Mouse (Mus musculus) erythroblast, embryonic 14.5 days (primary cell): ENCODE measurements around the gene Zfand3.

Source experiments
- GATA1 ChIP-seq: IDR thresholded peaks from 2 replicates; pipeline ENCODE4 v1.6.1; 2012; ENCODE audit warnings: low read length, inconsistent platforms, mixed read lengths
- TAL1 ChIP-seq: IDR thresholded peaks from 3 replicates; pipeline ENCODE4 v1.6.1; 2012; ENCODE audit warnings: low read length, inconsistent platforms, mixed read lengths

DNA sequence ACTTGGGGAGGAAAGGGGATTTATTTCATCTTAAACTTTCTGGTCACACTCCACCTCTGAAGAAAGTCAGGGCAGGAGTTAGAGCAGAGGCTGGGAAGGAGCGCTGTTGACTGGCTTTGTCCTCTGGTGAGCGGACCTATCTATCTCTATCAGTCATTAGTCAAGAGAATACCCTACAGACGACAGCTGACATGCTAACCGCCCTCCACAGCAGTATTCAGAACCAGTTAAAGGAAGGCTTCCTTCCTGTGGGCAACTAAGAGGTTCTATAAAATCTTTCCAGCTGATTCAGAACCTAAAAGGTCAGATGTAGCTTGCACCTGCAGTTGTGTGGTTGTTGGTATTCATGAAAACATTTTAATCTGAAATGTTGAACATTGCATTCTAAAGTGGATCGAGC lies 154.8 kb downstream of the Zfand3 start:
- TF ChIP-seq GATA1: no peak
- TF ChIP-seq TAL1: no peak
